Mouse (Mus musculus) hindbrain, postnatal 0 days (tissue): ENCODE measurements around the gene Ggt7. TPM values are rescaled to one million over a fixed set of nuclear protein-coding genes. Genes with fewer than 3 reads are reported as not detected.

Source experiments
- ATAC-seq: fragments of 200-750 bp; cut with Nextera tagmentation; 2 replicates; pipeline ENCODE4 v1.8.0; 2017; ENCODE audit warnings: mild to moderate bottlenecking, moderate TSS enrichment, moderate library complexity
- DNase-seq: peaks from one replicate; pipeline ENCODE4 v3.0.0-alpha.2; 2015; ENCODE audit warnings: low spot score
- H3K27ac ChIP-seq: fragments of 300-500 bp; sonication (generic); 2 replicates; pipeline ENCODE4 v1.5.1; 2014; ENCODE audit warnings: mild to moderate bottlenecking
- H3K27me3 ChIP-seq: fragments of 300-500 bp; sonication (generic); 2 replicates; pipeline ENCODE4 v1.6.1; 2014; ENCODE audit warnings: low read length, mixed read lengths; ENCODE audit not compliant: insufficient read depth
- H3K36me3 ChIP-seq: fragments of 300-500 bp; sonication (generic); 2 replicates; pipeline ENCODE4 v1.6.1; 2014; ENCODE audit warnings: low read length, mixed read lengths; ENCODE audit not compliant: insufficient read depth
- H3K4me1 ChIP-seq: fragments of 300-500 bp; sonication (generic); 2 replicates; pipeline ENCODE4 v1.6.1; 2014; ENCODE audit warnings: antibody characterized with exemption, low read length, mixed read lengths; ENCODE audit not compliant: insufficient read depth
- H3K4me2 ChIP-seq: fragments of 300-500 bp; sonication (generic); 2 replicates; pipeline ENCODE4 v1.6.1; 2014; ENCODE audit warnings: low read depth, mild to moderate bottlenecking, low read length, moderate library complexity, mixed read lengths
- H3K4me3 ChIP-seq: fragments of 300-500 bp; sonication (generic); 2 replicates; pipeline ENCODE4 v1.5.1; 2014; ENCODE audit warnings: low read length
- H3K9ac ChIP-seq: fragments of 300-500 bp; sonication (generic); replicated peaks from 2 replicates; pipeline ENCODE4 v1.6.1; 2014; ENCODE audit warnings: mild to moderate bottlenecking, low read length, moderate library complexity, mixed read lengths
- H3K9me3 ChIP-seq: fragments of 300-500 bp; sonication (generic); 2 replicates; pipeline ENCODE4 v1.6.1; 2016; ENCODE audit warnings: low read length, mixed read lengths
- CTCF ChIP-seq: IDR thresholded peaks from 2 replicates; pipeline ENCODE4 v1.5.1; 2016; ENCODE audit warnings: antibody characterized with exemption, control low read depth, low read depth
- WGBS: fragments of 180-500 bp; shearing (Covaris S2); extraction: QIAGEN DNeasy Blood & Tissue Kit; methylation state at CpG from one replicate; pipeline ENCODE4 v1.1.7; 2014; 5-methylcytosine and 5-hydroxymethylcytosine counted together
- polyA plus RNA-seq: library from polyadenylated mRNA; unstranded; fragments of >200 nt; fragmentation: Nextera tagmentation; extraction: Ambion mirVana; gene quantifications from 2 replicates; pipeline ENCODE4 v1.2.1, GENCODE M21; 2015
- total RNA-seq: library from RNA; depleted of rRNA; stranded (reverse); fragments of >200 nt; gene quantifications from 2 replicates; pipeline ENCODE4 v1.2.3, GENCODE M21; 2014; rRNA removed

Ggt7 gene
- total and polyA plus RNA-seq, 2 experiments from 2014 or later: 104 to 201 TPM

DNA sequence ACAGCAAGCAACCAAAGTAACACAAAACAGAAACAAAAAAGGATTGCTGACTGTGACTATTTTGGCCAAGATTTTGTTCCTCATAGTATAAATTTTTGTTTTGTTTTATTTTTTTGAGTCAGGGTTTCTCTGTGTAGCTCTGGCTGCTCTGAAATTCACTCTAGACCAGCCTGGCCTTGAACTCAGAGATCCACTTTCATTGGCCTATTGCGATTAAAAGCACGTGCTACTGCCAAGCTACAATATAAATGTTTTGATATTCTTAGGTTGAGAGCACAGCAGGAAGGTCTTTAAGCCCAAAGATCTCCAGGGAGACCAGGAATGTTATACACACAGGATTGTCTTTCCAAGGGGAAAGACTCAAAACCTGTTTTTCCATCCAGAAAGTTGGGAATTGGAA, 74.6 kb downstream of the Ggt7 start:
- WGBS: 42% methylated on average over 2 of the region's 2 CpGs
- ATAC-seq: no peak
- Histone ChIP-seq H3K27ac (no peak overlapping the region), H3K27me3 (no peaks in the 10 kb centered on the region), H3K9me3 (no peaks in the 10 kb centered on the region), H3K4me2 (no peak overlapping the region), H3K9ac (no peak overlapping the region), H3K4me3 (no peak overlapping the region), H3K36me3 (no peaks in the 10 kb centered on the region), H3K4me1 (no peaks in the 10 kb centered on the region)
- no peak for TF ChIP-seq CTCF
- DNase-seq: no peak

DNA sequence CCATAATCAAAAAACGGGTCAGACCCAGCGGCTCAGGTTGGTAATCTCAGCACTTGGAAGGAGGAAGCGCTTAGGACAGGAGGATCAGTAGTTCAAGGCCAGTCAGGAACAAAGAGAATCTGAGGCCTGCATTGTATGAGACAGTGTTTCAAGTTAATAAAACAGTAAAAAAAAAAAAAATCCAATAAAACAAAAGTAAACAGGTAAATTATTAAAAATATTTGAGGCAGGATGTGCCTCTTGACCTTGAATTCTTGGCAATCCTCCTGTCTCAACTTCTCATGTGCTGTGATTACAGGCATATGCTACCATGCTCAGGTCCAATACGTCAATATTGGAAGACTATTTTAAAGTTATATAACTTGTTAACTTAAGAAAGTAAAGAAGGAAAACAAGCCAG, 75.1 kb downstream of the Ggt7 start:
- no peak for TF ChIP-seq CTCF
- no peak for ATAC-seq
- no peak for DNase-seq
- 88% methylated on average over 4 of the region's 4 CpGs for WGBS
- no peak overlapping the region for H3K4me3 ChIP-seq
- no peaks in the 10 kb centered on the region for H3K9me3 ChIP-seq
- H3K36me3 ChIP-seq: no peaks in the 10 kb centered on the region
- H3K27ac ChIP-seq: no peak overlapping the region
- H3K4me1 ChIP-seq: no peaks in the 10 kb centered on the region
- H3K4me2 ChIP-seq: no peak overlapping the region
- no peak overlapping the region for H3K9ac ChIP-seq
- H3K27me3 ChIP-seq: no peaks in the 10 kb centered on the region

Other genes with a start within 250 kb of the Ggt7 start
- gene Map1lc3a, start 241.9 kb downstream of the Ggt7 start, total RNA-seq: 618 and 737 TPM in 2 replicates
- gene Map1lc3a, start 241.9 kb downstream of the Ggt7 start, polyA plus RNA-seq: 853 and 903 TPM in 2 replicates
- 42.7 and 49.7 TPM in 2 replicates for gene Pigu, start 160.8 kb downstream of the Ggt7 start, total RNA-seq
- 53.3 and 53.5 TPM in 2 replicates for gene Pigu, start 160.8 kb downstream of the Ggt7 start, polyA plus RNA-seq
- gene Trp53inp2, start 137.2 kb downstream of the Ggt7 start, total RNA-seq: 120 and 141 TPM in 2 replicates
- 54.8 and 61.3 TPM in 2 replicates for gene Trp53inp2, start 137.2 kb downstream of the Ggt7 start, polyA plus RNA-seq
- 29.7 and 43.4 TPM in 2 replicates for gene Ncoa6, start 44.3 kb downstream of the Ggt7 start, total RNA-seq
- gene Ncoa6, start 44.3 kb downstream of the Ggt7 start, polyA plus RNA-seq: 25.7 TPM in 2 replicates
- gene Acss2, start 289 bp downstream of the Ggt7 start, total RNA-seq: 40.0 and 42.7 TPM in 2 replicates
- gene Acss2, start 289 bp downstream of the Ggt7 start, polyA plus RNA-seq: 23.7 and 27.5 TPM in 2 replicates
- 5.6 and 14.7 TPM in 2 replicates for gene Gss, start 74.6 kb upstream of the Ggt7 start, total RNA-seq
- gene Gss, start 74.6 kb upstream of the Ggt7 start, polyA plus RNA-seq: 15.3 and 15.4 TPM in 2 replicates
- gene Myh7b, start 93.0 kb upstream of the Ggt7 start, total RNA-seq: 0.18 and 3.1 TPM in 2 replicates
- gene Myh7b, start 93.0 kb upstream of the Ggt7 start, polyA plus RNA-seq: 3.4 and 3.9 TPM in 2 replicates
- gene Trpc4ap, start 174.1 kb upstream of the Ggt7 start, total RNA-seq: 169 and 172 TPM in 2 replicates
- 127 and 129 TPM in 2 replicates for gene Trpc4ap, start 174.1 kb upstream of the Ggt7 start, polyA plus RNA-seq
- 32.0 and 40.7 TPM in 2 replicates for gene Edem2, start 211.2 kb upstream of the Ggt7 start, total RNA-seq
- 27.9 and 35.2 TPM in 2 replicates for gene Edem2, start 211.2 kb upstream of the Ggt7 start, polyA plus RNA-seq
- not detected in 2 replicates for gene Gm17581, start 217.6 kb upstream of the Ggt7 start, total RNA-seq
- gene Gm17581, start 217.6 kb upstream of the Ggt7 start, polyA plus RNA-seq: not detected in 2 replicates
- gene Procr, start 232.9 kb upstream of the Ggt7 start, total RNA-seq: 1.1 and 1.4 TPM in 2 replicates
- gene Procr, start 232.9 kb upstream of the Ggt7 start, polyA plus RNA-seq: 1.6 and 2.6 TPM in 2 replicates